Mouse (Mus musculus) bone marrow, adult 2 months (tissue): ENCODE data around the gene Tmem50b.

ENCODE experiments used
- CTCF ChIP-seq: fragments of 200-500 bp; IDR thresholded peaks from 2 replicates; pipeline ENCODE4 v1.5.1; 2011; ENCODE audit warnings: low read length, control low read depth; ENCODE audit not compliant: control insufficient read depth, insufficient read depth
- POLR2A ChIP-seq: fragments of 200-500 bp; IDR thresholded peaks from 2 replicates; pipeline ENCODE4 v1.6.1; 2011; ENCODE audit warnings: low read depth, mild to moderate bottlenecking, control low read depth, low read length, borderline replicate concordance; ENCODE audit not compliant: control insufficient read depth

DNA sequence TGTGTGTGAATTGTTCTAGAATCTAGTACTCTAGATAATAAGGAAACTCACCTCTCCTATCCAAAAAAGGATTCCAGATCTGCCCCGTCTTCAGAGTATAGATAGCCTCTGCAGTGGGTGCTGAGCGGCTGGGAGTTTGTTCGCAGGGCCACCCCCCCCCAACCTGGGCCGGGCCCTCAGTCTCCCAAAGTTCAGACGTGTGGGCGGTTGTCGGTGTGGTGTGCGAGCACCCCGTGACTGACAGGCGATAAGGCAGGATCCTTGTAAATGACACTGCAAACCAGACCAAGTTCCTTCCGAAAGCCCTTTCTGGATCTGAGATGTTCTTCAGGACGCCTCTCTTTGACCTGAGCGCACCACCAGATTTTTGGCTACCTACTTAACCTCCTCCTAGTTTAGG lies 63.1 kb downstream of the Tmem50b start:
- TF ChIP-seq POLR2A (no peak), CTCF (no peak)
